Mouse (Mus musculus) E14TG2a.4 (cell line): ENCODE results near the gene Apoa2.

Experiments
- CTCF ChIP-seq: conservative IDR thresholded peaks from 2 replicates; pipeline ENCODE4 v1.5.1; 2014; ENCODE audit warnings: low read length
- POU5F1 ChIP-seq: IDR thresholded peaks from 2 replicates; pipeline ENCODE4 v1.6.1; 2014; ENCODE audit warnings: low read length, borderline replicate concordance

GRCm38 (mm10) chr1:171249913-171250600 is 25.2 kb downstream of the Apoa2 start, which contains the start of gene Adamts4:
- TF ChIP-seq POU5F1 (no peak), CTCF (no peak)
